Mouse (Mus musculus): ENCODE measurements around the gene Zbtb20.

The Zbtb20 gene

GRCm38 (mm10) chr16:43603591-43604141 is 728.0 kb downstream of the Zbtb20 start:
- no peak for DNase-seq (ENCODE audit: low read depth)

- DNase-seq (ENCODE audit: low read depth) = no peak
These were observed 728.8 kb downstream of the Zbtb20 start for GRCm38 (mm10) chr16:43604399-43605013.

GRCm38 (mm10) chr16:43607086-43607485 is 731.4 kb downstream of the Zbtb20 start:
- no peak for DNase-seq (ENCODE audit: low read depth)

GRCm38 (mm10) chr16:43608066-43608465 is 732.4 kb downstream of the Zbtb20 start:
- DNase-seq (ENCODE audit: low read depth) = no peak

GRCm38 (mm10) chr16:43610375-43610774 is 734.7 kb downstream of the Zbtb20 start:
- DNase-seq (ENCODE audit: low read depth) = no peak

- no peak for DNase-seq (ENCODE audit: low read depth)
These were observed 740.7 kb downstream of the Zbtb20 start for GRCm38 (mm10) chr16:43616348-43616747.

- no peak for DNase-seq (ENCODE audit: low read depth)
These were observed 741.7 kb downstream of the Zbtb20 start for GRCm38 (mm10) chr16:43617346-43617745.

- no peak for DNase-seq (ENCODE audit: low read depth)
These were observed 742.6 kb downstream of the Zbtb20 start for GRCm38 (mm10) chr16:43618286-43618685.

GRCm38 (mm10) chr16:43619277-43619676 is 743.6 kb downstream of the Zbtb20 start:
- no peak for DNase-seq (ENCODE audit: low read depth)

- DNase-seq (ENCODE audit: low read depth) = no peak
These were observed 744.7 kb downstream of the Zbtb20 start for GRCm38 (mm10) chr16:43620359-43620758.

- DNase-seq (ENCODE audit: low read depth) = no peak
These were observed 747.8 kb downstream of the Zbtb20 start for GRCm38 (mm10) chr16:43623315-43624000.

- no peak for DNase-seq (ENCODE audit: low read depth)
These were observed 749.2 kb downstream of the Zbtb20 start for GRCm38 (mm10) chr16:43624876-43625275.

- DNase-seq (ENCODE audit: low read depth) = no peak
These were observed 749.6 kb downstream of the Zbtb20 start for GRCm38 (mm10) chr16:43625289-43625688.

- no peak for DNase-seq (ENCODE audit: low read depth)
These were observed 750.3 kb downstream of the Zbtb20 start for GRCm38 (mm10) chr16:43625956-43626355.

- no peak for DNase-seq (ENCODE audit: low read depth)
These were observed 753.0 kb downstream of the Zbtb20 start for GRCm38 (mm10) chr16:43628662-43629061.

- DNase-seq (ENCODE audit: low read depth) = no peak
These were observed 756.1 kb downstream of the Zbtb20 start for GRCm38 (mm10) chr16:43631758-43632157.

- DNase-seq (ENCODE audit: low read depth) = no peak
These were observed 758.4 kb downstream of the Zbtb20 start for GRCm38 (mm10) chr16:43634037-43634436.

GRCm38 (mm10) chr16:43637241-43637640 is 761.6 kb downstream of the Zbtb20 start:
- no peak for DNase-seq (ENCODE audit: low read depth)

- no peak for DNase-seq (ENCODE audit: low read depth)
These were observed 762.8 kb downstream of the Zbtb20 start for GRCm38 (mm10) chr16:43638406-43639049.

GRCm38 (mm10) chr16:43641230-43641629 is 765.5 kb downstream of the Zbtb20 start:
- DNase-seq (ENCODE audit: low read depth) = no peak

GRCm38 (mm10) chr16:43645879-43646278 is 770.2 kb downstream of the Zbtb20 start:
- no peak for DNase-seq (ENCODE audit: low read depth)

- DNase-seq (ENCODE audit: low read depth) = no peak
These were observed 771.3 kb downstream of the Zbtb20 start for GRCm38 (mm10) chr16:43646943-43647342.

GRCm38 (mm10) chr16:43647641-43648040 is 772.0 kb downstream of the Zbtb20 start:
- no peak for DNase-seq (ENCODE audit: low read depth)
